Mouse (Mus musculus) urinary bladder, postnatal 4 days (tissue): ENCODE results near the gene Taf1b.

Experiments used
- DNase-seq, 2 experiments: peaks; one replicate each; pipeline ENCODE4 v3.0.0; 2021 to 2022; ENCODE audit warnings: low spot score in 2 of 2

The Taf1b gene

GRCm38 (mm10) chr12:24552531-24552930, 54.4 kb downstream of the Taf1b start:
- no peak for DNase-seq

GRCm38 (mm10) chr12:24555976-24556375, 57.8 kb downstream of the Taf1b start:
- no peak for DNase-seq

GRCm38 (mm10) chr12:24563395-24563960, 65.3 kb downstream of the Taf1b start:
- DNase-seq = no peak

DNA sequence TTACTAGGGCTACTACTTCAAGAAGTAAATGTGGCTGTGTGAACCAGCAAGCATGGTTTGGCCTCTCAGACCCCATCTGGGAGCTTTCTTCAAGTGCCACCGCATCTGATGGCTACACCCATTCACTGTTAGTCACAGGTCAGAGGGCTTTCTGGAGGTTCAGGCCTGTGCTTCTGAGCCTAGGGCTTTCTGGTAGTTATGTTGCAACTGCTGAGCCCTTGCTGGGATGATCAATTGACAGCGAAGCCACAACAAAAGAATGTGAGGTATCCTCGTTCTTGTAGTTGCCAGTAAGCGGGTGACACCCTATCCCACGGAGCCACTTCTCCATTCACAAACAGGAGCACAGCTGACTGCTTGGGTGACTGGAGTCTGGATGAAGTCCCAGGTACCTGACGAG, 67.2 kb downstream of the Taf1b start:
- DNase-seq = no peak

DNA sequence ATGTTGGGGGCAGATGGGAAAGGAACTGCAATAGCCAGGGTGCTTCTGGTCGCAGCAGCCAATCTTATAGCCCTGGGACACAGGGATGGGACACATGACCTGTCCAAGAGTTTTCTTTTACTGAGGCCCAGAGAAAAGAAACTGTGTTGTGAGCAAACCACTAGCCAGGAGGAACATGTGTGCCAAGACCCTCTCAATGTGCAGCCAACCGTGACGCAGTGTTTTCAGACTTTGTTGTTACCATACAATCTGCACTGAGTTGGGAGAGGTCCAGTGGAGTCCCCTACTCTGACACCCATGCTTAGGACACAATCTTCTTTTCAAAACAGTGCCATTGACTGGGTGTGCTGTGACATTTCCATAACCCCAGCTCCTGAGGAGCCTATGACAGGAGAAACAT, 69.4 kb downstream of the Taf1b start:
- DNase-seq = no peak

- peak; percentile 91 to 92 for DNase-seq
These were observed 73.6 kb downstream of the Taf1b start, which contains the start of gene Grhl1 for GRCm38 (mm10) chr12:24571523-24572392. Grhl1 (plus strand) TSS chr12:24572283.

GRCm38 (mm10) chr12:24572421-24573274, 74.5 kb downstream of the Taf1b start:
- no peak for DNase-seq

GRCm38 (mm10) chr12:24573275-24573580, 75.1 kb downstream of the Taf1b start:
- no peak for DNase-seq

DNA sequence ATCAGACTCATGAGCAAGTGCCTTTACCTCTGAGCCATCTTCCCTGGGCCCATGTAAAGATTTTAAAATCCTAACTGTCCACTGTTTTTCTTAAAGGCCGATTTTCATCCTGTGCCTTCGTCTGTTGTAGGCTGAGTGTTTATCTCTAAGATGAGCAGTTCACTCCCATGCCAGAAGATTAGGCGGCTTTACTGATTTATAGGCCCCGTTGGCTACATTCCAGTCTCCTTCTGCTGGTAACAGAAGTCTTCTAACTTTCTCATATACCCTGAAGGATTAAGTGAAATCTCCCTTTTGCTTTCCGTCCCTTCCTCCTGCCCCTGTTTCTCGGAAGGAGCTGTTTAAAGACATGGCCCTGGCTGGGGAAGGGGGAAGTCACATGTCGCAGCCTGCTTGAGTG, 76.7 kb downstream of the Taf1b start:
- DNase-seq = no peak

- DNase-seq = no peak
These were observed 82.3 kb downstream of the Taf1b start for GRCm38 (mm10) chr12:24580452-24580851.

GRCm38 (mm10) chr12:24580996-24581683, 83.0 kb downstream of the Taf1b start:
- DNase-seq = no peak

DNA sequence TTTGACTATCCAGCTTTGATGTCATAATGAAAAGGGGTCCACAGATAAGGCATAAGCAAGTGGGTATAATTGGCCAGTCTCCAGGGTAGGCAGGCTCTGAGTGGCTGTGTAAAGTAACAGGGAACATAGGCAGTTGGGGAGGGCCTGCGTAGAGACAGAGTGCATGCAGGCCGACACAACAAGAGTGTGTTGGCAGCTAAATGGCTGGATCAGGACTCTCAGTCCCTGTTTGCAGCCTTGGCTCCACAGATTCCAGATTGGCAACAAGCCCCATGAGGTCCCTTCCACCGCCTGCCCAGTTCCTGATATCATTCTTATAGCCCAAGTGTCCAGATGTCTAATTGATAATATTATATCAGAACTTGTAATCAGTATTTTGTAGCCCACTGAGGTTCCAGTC, 85.5 kb downstream of the Taf1b start:
- no peak for DNase-seq

DNA sequence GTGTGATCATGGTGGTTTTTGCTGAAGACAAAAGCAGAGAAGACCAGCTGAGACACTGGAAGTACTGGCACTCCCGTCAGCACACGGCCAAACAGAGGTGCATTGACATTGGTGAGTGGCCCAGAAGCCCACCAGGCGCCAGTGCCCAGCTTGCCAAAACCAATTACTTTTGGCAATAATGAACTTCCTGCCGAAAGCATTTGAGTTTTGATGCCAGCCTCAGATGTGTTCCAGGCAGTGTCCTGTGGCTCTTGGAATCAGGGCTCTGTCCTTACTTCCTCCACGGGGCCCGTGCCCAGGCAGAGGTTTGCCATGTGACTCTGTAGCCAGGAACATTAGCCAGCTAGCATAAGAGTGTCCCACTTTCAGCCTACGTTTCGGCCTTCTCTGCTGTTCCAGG, 86.7 kb downstream of the Taf1b start:
- DNase-seq = no peak

- no peak for DNase-seq
These were observed 88.0 kb downstream of the Taf1b start for GRCm38 (mm10) chr12:24586193-24586592.

- DNase-seq = no peak
These were observed 92.2 kb downstream of the Taf1b start for GRCm38 (mm10) chr12:24590371-24590770.

DNA sequence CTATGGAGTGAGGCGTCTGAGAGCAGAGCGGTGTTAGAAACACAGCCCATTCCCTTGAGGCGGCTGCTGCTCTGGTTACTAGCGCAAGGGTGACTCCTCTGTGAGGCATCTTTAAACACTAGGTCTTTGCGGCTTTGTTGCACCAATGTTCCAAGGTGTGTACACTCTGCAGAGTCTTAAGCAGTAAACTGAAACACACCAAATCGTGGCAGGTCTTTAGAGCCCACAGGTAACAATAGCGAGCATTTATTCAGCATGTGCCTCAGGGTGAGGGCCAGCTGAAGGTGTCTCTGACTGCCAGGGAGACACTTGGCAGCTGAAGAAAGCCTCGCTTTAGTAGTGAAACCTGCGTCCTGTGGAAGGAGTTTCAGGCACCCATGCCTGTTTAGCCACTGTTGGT, 93.9 kb downstream of the Taf1b start:
- no peak for DNase-seq

DNA sequence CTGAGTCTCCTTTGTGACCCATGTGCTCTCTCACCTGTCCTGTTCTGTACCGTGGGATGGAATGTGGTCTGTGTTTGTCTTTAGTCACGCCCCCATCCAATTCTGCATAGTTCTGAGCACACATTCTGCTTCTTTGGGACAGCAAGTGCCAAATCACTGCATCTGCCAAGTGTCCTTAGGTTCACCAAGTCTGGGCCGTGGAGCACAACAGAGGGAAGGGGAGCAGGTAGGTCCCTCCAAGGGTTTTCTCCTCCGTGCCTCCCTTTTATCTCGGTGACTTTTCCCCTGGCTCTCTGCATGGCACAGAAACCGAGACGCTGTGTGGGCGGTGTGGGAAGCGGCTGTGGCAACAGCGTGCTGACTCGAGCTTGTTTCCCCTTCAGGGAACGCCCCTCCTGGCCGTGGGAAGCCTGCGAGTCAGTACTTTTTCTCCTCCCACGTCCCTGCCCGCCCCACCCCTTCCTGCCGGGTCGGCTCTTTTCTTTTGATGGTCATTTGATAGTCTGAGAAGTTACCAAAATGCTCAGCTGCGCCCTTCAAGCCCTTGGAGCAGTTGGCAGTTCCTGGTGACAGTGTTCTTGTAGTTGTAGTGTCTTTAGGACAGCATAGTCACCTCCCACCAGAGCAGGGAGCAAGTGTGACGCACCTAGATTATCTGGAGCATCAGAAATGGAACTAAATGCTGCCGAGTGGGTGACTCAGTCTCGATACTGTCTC, 95.0 kb downstream of the Taf1b start:
- DNase-seq = peak; percentile 58 to 71

DNA sequence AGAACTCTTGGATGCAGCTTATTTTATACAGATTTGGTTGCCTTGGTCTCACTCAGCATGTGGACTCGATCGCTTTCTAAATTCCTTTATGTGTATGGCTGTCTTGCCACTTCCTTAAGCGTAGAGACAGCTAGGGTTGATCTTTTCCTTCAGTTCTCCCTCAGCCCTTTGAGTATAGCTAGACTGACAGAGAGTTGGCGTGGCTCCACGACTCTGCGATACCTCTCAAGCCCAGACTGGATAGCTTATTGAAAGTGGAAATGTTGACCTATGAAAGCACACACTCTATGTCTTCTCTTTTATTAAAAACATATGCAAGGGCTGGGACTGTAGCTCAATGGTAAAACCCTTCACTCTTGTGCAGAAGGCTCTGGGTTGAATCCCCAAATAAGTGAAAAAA, 99.2 kb downstream of the Taf1b start:
- no peak for DNase-seq

DNA sequence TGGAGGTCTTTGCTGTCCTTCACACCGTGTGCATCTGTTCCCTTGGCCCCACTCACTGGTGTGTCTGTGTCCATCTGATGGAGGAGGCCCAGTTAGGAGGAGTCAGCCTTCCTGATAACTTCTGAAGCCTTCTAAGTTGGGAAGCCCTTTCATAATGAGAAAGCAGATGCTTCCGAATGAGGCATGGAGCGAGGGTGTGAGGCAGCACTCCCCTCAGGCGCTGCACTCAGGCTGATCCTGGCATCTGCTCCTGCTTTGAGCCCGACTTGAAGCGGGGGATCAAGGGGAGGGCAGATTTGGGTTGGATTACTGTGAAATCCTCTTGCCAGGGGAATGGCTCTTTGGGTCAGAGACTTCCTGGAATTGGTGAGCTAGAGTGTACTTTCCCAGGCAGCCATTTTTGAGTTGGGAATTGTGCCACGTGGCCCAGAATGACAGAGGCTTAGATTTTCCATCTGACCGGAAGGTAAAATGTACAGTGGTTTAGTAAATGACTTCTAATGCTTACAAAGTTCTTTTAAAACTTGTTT, 101.3 kb downstream of the Taf1b start:
- no peak for DNase-seq

- DNase-seq = no peak
These were observed 101.9 kb downstream of the Taf1b start for GRCm38 (mm10) chr12:24600074-24600473.

GRCm38 (mm10) chr12:24600806-24601205, 102.6 kb downstream of the Taf1b start:
- peak in 1 of 2 experiments; percentile 62 for DNase-seq
